Mouse (Mus musculus) regulatory T cell (primary cell): Measurements from ENCODE around the gene Lipe.

Source experiments
- in situ Hi-C: fragments of 300-600 bp; cut with MboI, MseI; formaldehyde crosslinking; loops from one replicate; pipeline ENCODE4 v1.15.1; 2025; ENCODE audit warnings: high pct_unique_total_duplicates

Gene Lipe

DNA sequence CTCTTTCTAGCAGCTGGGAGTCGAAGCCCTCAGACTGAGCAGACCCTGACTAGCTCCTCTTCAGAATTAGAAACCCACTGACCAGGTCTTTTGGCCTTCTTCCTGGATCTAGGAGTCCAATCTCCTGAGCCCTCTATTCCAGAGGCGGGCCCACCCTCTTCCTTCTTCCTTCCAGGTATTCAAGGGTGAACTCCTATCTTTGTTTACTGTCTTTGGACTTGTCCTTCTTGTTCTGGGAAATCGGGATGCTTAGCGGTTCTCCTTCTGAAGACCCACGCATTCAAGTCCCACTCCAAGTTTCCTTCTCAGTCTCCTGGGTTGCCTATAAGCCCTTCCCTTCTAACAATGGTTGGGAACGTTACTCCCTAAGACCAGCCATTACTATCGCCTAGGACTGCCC lies 9.6 kb downstream of the Lipe start:
- in situ Hi-C loops, result no loop called here

DNA sequence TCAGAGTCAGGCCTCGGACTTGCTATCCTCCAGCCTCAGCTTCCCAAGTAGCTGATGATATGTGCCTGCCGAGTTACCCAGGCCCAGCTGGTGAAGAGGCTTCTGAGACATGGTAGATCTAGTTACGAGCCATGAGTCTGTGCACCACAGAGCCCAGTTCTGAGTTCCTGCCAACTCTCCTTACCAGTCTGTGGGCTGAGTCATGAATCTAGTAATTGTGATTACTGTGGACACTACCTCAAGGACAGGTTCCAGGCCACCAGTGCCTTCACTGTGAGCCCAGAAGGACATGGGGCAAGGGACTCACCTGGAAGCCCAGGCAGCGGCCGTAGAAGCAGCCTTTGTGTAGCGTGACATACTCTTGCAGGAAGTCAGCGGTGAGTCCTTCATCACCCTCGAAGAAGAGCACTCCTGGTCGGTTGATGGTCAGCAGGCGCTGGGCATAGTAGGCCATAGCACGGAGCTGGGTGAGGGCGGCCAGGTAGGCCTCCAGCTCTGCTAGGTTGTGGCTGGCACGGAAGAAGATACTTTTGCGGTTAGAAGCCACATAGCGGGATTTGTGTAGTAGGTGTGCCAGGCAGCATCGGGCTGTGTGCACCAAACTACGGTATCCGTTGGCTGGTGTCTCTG lies 10.6 kb downstream of the Lipe start:
- in situ Hi-C loops, result no loop called here

DNA sequence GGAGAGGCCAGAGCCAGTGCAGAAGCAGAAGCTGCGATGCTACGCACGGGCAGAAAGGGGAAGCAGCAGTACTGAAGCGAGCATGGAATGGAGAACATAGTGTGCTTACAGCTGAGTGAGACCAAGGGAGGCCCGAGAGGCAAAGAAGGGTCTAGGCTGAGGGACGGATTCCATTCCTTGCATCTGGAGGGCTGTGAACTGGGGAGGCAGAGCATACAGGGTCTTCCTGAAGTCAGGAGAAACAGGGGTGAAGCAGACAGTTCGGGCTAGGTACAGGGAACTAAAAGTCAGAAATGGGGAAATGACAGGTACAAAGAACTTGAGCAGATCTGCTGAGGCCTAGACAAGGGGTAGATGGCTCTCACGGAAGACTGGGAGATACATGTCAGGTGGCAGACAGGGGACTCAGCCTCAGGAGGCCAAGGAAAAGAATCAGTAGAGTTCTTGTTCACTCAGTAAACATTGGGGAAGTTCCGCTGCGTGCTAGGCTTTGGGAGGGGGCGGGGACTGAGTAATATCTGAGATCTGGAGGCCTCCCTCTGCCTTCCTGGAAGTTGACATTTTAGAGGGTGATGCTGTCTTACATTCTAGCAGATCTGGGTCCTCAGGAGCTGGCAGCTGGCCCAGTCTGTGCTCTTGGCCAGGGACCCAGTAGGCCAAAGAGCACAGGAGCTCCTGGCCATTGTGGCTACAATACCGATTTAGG lies 12.5 kb downstream of the Lipe start:
- in situ Hi-C loops, result no loop called here

DNA sequence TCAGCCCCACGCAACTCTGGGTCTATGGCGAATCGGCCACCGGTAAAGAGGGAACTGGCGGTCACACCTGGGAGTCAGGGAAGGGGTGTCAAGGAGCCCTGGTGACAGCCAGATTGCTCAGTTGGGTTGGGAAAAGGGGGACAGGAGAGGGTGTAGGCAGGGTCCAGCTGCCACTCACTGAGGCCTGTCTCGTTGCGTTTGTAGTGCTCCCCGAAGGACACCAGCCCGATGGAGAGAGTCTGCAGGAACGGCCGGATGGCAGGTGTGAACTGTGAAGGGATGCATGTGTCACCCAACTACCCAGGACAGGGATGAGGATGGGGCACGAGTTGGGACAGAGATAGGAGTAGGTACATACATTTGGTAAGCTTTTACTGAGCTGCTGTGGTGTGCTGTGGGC lies 13.3 kb downstream of the Lipe start:
- in situ Hi-C loops, result no loop called here

DNA sequence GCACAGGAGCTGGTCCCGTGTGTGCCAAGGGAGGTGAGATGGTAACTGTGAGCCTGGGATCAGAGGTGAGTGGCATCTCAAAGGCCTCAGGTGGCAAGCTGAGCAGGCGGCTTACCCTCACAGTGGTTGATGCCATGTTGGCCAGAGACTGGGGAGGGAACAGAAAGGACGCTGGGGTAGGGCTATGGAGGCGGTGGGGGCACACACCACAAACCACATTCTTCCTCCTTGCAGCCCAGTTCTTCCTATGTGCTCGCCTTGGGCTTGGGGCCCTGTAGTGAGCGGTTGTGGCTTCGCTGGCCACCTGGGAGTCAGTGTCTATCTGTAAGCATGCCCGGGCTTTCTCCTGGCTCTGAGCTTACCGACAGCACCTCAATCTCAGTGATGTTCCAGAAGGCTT lies 13.7 kb downstream of the Lipe start:
- in situ Hi-C loops, result no loop called here

DNA sequence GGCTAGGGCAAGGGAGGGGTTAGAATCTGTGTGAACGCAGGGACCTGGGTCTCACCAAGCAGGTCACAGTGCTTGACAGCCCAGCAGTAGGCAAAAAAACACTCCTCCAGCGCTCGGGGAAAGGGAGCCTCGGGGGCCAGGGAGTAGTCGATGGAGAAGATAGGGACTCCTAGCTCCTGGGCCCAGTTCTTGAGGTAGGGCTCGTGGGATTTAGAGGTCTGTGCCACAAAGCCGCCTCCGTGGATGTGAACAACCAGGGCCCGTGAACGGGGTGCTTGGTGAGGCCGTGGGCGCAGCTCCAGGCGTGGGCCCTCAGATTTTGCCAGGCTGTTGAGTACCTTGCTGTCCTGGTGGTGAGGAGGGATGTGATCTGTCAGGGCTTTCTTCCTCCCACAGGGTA lies 14.2 kb downstream of the Lipe start:
- in situ Hi-C loops, result no loop called here

DNA sequence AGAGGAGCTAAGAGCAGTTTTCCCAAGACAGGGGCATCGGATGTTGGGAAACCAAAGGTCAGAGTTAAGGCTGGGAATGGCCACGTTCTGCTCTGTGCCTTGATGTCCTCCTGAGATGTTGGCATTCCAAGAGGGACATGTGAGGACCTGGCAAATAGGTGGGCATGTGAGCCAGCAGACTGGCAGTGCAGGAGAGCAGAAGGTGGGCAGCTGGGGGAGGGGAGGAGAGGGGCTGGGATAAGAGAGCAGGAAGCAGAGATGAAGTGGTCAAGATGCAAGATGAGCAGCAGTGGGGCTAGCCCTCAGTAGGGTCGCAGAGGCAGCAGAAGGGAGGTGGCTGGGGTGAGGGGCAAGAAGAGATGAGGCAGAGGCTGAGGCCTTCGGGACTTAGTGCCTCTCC lies 14.6 kb downstream of the Lipe start:
- in situ Hi-C loops, result no loop called here

DNA sequence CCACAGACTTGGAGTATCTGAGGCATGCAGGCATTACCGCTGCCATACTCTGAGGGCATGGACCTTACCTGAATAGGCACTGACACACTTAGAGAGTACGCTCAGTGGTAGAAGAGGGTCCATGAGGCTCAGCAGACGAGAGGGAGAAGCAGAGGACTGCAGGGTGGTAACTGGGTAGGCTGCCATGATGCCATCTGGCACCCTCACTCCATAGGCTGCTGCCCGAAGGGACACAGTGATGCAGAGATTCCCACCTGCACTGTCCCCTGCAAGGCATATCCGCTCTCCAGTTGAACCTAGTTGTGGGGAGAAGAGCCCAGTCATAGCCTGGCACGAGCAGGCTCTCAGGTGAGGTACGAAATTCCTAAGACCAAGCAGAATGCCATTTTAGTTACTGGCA lies 15.1 kb downstream of the Lipe start:
- in situ Hi-C loops, result no loop called here

DNA sequence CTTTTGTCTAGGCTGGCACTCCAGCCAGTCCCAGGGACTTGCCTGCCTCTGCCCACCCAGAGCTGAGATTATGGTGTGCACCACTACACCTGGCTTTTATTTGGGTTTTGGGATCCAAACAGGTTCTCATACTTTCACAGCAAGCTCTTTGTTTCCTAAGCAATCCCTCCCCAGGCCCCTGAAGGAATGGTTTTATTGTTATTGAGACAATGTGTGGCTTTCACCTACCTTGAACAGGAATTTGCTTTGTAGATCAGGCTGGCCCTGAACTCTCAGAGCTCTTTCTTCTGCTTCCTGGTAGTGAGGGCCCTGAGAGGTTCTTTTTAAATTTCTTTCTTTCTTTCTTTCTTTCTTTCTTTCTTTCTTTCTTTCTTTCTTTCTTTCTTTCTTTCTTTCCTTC lies 16.0 kb downstream of the Lipe start:
- in situ Hi-C loops, result no loop called here

DNA sequence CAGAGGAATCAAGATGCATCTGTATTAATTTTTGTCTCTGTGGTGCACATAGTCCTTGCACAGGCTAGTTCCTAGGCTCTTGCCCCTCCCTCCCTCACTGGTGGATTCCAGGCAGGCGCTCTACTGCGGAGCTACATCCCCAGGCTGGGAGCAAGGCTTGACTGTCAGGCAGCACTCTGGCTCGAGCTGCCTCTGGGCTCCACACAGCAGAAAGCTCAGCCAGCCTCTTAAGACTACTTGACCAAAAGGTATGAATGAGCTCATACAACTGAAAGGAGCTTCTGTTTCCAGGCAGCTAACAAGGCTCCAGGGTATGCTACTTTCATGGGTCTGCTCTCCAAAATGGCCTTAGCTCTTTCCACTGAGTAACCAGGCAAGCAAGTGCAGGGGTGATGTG lies 17.2 kb downstream of the Lipe start:
- in situ Hi-C loops, result no loop called here

DNA sequence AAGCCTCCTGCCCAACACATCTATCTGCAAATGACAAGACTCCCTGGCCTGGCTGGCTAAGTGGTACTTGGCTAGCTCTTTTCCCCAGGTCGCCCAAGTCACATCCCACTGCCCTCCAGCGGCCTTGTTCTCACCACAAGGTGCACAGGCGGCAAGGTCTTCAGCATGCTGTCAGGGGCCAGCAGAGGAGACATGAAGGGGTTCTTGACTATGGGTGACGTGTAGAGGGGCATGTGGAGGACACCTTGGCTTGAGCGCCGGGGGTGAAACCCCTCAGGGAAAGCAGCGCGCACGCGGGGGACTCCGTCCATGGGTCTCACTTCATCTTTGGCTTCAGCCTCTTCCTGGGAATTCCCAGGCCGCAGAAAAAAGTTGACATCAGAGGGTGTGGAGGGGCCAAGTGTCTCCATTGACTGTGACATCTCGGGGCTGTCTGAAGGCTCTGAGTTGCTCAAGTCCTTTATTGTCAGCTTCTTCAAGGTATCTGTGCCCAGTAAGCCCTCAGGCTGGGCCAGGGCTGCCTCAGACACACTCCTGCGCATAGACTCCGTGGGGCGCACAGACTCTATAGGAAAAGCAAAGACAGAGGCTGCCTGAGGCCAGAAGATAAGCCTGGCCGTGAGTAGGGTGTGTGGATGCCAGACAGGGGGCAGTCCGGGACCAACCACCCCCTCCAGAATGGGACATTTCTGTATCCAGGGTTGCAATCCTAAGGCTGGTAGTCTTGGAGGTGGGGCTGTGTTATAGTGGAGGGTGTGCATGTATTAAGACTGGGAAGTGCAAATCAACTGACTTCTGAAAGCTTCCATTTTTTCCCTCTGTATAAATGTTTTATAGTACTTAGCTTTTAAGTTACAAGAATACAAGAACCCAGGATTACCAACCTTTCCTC lies 17.9 kb downstream of the Lipe start:
- in situ Hi-C loops, result no loop called here

DNA sequence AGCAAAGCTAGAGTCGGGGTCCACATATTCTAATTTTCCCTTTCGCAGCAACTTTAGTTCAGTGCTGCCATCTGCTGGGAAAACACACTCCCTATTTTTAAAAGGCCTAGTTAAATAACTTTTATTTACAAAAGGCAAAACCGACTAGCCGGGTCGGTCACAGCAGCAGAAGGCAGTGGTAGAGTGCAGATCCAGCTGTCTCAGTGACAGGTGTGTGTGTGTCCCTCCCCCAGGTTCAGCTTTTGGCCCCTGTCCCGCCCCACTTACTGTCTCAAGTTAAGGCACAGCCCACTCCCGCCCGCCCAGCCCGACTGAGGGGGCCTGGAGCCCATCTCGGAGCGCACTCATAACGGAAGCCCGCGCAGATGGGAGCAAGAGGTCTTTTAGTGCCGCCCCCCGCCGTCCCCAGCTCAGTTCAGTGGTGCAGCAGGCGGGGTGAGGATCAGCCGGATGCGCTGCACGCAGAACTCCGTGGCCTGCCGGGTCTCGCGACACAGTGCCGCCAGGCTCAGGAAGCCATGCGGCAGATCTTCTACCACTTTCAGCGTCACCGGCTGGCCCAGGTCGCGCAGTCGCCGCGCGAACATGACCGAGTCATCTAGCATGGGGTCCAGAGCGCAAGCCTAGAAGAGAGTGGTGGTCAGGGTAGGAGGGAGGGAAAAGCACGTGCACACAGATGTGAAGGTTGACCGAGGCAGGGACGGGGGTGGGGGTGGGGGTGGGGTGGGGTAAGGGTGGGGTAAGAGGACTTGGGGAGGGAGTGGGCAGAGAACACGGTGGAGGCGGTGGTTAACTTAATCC lies 18.8 kb downstream of the Lipe start:
- in situ Hi-C loops, result no loop called here

DNA sequence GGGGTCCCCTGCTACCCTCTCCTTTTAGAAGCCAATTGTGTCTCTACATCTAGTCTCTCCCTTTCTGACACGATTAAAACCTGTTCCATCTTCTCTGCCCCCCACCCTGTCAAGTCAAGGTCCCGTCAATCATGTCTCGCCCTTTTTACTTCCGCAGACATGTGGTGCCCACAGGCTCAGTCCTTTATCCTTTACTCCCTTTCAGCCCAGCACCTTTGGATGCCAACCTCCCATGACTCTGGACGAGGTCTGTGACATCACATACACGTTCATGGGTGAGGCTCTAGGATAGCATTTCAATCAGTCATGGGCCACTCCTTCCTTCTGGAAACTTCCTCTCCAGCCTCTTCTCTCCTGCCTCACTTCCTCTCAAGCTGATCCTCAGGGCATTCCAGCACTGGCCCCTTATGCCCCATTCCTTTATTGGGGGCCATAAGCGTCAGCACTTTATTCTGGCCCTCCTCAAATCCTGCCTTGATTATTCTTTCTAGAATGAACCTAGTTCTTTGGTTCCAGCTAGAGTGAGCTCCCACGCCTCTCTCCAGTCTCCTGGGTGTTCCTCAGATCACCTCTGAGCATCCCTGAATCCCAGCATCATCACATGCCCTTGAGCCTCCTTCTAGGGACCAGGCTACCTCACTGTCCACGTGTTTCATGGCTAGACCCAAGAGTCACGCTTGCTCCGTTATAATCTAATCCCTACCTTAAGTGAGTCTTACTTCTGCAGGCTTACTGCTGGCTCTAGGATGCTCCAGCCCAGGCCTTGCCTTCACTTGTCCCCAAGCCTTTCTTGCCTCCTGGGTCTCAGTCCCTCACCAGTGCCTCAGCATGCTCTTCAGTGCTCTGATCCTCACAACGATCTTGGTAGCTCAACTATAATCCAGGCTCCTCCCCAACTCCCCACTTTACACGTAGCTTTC lies 20.1 kb downstream of the Lipe start:
- in situ Hi-C loops, result no loop called here

DNA sequence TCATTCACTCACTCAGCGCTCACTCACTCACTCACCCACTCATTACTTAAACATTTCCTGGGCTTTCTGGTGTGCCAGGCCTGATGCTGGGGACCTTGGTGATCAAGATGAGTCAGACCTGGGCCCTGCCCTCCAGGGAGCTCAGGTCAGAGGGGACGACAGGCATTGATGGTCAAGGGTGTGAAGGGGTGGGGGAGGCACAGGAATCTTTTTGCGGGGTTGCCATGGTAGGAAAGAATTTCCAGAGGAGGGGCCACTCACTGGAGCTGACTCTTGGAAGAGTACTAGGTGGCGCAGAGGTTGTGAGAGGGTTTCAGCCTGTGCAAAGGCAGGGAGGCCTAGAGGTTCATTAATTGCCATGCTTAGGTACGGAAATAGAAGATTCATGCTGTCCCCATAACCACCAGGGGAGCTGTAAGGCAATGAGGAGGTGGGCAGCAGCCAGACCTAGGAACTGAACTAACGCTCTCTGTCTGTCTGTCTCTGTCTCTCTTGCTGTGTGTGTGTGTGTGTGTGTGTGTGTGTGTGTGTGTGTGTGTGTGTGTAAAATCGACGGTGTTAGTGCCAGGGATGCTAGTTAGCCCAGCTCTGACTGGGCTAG lies 21.3 kb downstream of the Lipe start:
- in situ Hi-C loops, result no loop called here

DNA sequence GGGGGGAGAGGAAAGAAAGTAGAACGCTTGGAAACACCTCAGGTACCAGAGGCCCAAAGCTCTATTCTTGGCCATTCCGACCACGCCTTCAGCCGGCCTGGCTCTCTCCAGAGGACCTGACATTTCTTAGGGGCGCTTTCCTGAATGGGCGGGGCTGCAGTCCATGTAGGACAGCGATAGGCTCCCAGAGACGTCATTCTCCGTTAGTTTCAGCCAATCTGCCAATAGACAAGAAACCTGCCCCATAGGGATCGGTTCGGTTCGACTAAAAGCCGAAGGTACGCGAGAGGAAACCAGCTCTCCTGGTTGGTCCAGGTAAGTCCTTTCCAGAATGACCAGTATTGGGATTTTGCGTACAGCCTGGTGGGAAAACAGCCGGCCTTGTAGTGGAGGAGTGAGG lies 22.0 kb downstream of the Lipe start:
- in situ Hi-C loops, result no loop called here

DNA sequence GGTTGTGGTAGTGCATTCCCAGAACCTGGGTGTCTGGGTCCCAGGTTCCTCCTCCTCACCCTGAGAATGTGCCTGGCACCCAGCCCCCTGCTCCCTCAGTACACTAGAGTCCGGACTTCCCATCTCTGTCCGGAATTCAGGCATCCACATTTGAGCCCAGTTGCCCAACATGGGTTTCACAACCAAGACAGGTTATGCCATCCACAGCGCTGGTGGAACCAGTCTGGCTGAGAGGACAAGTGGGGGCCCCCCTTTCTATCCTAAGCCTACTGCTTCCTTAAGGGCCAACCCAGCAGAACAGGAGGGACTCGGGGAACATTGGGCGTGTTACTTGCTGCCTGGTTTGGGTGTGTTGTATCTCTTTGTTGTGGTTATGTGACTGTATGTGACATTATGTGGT lies 26.1 kb downstream of the Lipe start:
- in situ Hi-C loops, result no loop called here

DNA sequence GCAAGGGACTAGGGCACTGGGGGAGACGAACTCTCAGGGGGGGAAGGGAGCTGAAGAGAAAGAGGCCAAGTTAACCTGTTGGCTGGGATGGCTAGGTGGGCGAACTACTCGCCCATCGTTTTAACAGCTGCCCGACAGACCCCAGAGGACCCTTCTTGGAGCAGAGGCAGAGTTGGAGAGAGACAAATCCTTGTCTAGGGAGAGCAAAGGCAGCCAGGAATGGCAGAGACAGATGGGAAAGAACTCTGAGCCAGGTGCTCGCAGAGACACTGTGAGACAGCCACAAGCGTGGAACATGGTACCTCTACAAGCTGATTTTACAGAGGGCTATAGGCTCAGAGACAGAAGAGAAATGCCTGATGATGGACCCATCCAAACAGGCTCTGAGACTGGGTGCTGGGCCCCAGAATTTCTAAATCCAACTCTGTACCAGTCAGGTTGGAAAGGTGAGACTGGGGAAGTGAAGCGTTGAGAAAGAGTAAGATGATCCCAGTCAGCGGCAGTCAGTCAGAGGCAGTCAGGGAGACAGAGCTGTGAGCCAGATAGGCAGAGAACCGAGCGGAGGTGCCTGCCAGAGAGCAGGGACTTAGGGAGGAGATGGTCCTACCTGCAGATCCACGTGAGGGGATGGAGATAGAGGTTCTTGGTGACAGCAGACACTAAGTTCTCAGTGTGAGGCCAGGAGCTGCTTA lies 29.3 kb downstream of the Lipe start, which contains the start of gene Cnfn:
TSS of gene Cnfn (minus strand) at position 667 of the 692 bp plus-strand sequence.
- in situ Hi-C loops, result no loop called here

DNA sequence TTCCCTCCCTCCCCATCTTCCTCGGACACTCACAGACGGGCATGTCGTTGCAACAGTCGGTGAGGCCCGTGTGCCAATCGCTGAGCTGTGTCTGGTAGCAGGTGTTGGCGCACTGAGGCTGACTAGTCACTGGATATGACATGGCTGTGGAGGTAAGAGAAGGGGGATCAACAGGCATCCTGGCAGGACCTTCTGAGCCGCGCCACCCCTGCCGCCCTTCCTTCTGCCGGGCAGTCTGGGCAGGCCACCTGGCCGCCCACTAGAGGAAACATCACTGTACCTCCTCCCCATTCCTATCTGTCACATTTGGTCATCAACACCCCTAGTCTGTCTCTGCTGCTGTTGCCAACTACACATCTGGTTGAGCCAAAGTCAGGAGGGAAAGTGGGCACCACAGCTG lies 30.2 kb downstream of the Lipe start:
- in situ Hi-C loops, result no loop called here

DNA sequence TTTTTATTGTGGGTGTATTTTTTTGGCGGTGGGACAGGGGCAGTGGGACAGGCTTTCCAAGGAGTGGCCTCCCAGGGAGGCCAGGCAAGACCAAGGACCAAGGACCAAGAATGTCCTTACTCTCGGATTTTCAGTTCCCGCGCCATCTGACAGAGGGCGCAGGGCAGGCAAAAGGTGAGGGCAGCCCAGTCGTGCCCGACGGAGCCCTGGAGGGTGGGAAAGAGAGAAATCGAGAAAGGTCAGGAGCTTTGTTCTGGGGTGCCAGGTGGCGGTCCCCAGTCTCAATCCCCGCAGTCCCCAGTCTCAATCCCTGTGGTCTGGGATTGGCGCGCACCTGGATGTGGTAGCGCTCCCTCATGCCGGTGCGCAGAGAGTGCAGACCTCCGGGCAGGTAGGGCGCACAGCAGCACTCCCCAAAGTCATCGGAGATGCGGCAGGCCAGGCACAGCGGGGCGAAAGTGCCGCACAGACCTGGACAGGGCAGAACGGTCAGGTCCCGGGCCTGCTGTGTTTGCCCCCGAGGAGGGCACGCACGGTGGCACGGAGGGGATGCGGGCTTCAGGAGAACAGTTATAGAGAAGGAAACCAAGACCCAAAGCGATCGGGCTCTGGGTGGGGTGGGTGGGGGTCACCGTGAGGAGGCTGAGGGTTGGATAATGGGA lies 30.7 kb downstream of the Lipe start:
- in situ Hi-C loops, result no loop called here
